Mouse (Mus musculus): ENCODE data around the gene Map3k20. TPM values are rescaled to one million over a fixed set of nuclear protein-coding genes. Genes with fewer than 3 reads are reported as not detected.

The Map3k20 gene
- polyA plus RNA-seq (2016; fragmentation: Nextera tagmentation; extraction: Ambion mirVana), result 6.9 and 7.6 TPM in 2 replicates

GRCm38 (mm10) chr2:72285256-72285887 is at the start of gene Map3k20:
TSS of gene Map3k20 (plus strand) at chr2:72285637.
- peaks cover 34% of the 10 kb centered on the region for H3K27me3 ChIP-seq (ENCODE audit: poor library complexity, severe bottlenecking)
- H3K4me3 ChIP-seq, result peak within 1 kb of the TSS; percentile 97
- peaks cover 19% of the 10 kb centered on the region for H3K4me1 ChIP-seq
- no peaks in the 10 kb centered on the region for H3K9me3 ChIP-seq
- WGBS, result 2% methylated on average over 44 of the region's 50 CpGs
- no peaks in the 10 kb centered on the region for H3K36me3 ChIP-seq (replicated peaks)
- peak; percentile 77 for DNase-seq (ENCODE audit: extremely low spot score, low spot score)
- peak within 1 kb of the TSS; percentile 93 for H3K27ac ChIP-seq

GRCm38 (mm10) chr2:72238421-72238820 is 47.0 kb upstream of the Map3k20 start:
- H3K9me3 ChIP-seq, result no peaks in the 10 kb centered on the region
- no peak overlapping the region for H3K4me3 ChIP-seq
- no peak overlapping the region for H3K27ac ChIP-seq
- WGBS, result 92% methylated on average over 2 of the region's 2 CpGs
- H3K4me1 ChIP-seq, result peaks cover 32% of the 10 kb centered on the region
- H3K36me3 ChIP-seq (replicated peaks), result no peaks in the 10 kb centered on the region
- DNase-seq (ENCODE audit: extremely low spot score, low spot score), result no peak
- H3K27me3 ChIP-seq (ENCODE audit: poor library complexity, severe bottlenecking), result peaks cover 23% of the 10 kb centered on the region

- Histone ChIP-seq H3K4me3 (no peak overlapping the region), H3K4me1 (peaks cover 35% of the 10 kb centered on the region), H3K9me3 (no peaks in the 10 kb centered on the region), H3K27me3 (ENCODE audit: poor library complexity, severe bottlenecking) (peaks cover 23% of the 10 kb centered on the region), H3K36me3 (replicated peaks) (no peaks in the 10 kb centered on the region), H3K27ac (no peak overlapping the region)
- 91% methylated on average over 11 of the region's 11 CpGs for WGBS
- DNase-seq (ENCODE audit: extremely low spot score, low spot score), result no peak
Measured at GRCm38 (mm10) chr2:72238925-72239324, 46.5 kb upstream of the Map3k20 start.

- no peak overlapping the region for H3K27ac ChIP-seq
- no peak overlapping the region for H3K4me3 ChIP-seq
- no peaks in the 10 kb centered on the region for H3K9me3 ChIP-seq
- peaks cover 23% of the 10 kb centered on the region for H3K27me3 ChIP-seq (ENCODE audit: poor library complexity, severe bottlenecking)
- no peak for DNase-seq (ENCODE audit: extremely low spot score, low spot score)
- 90% methylated on average over 8 of the region's 8 CpGs for WGBS
- H3K36me3 ChIP-seq (replicated peaks), result no peaks in the 10 kb centered on the region
- peaks cover 35% of the 10 kb centered on the region for H3K4me1 ChIP-seq
Measured at GRCm38 (mm10) chr2:72239456-72239855, 46.0 kb upstream of the Map3k20 start.

GRCm38 (mm10) chr2:72239993-72240392 is 45.4 kb upstream of the Map3k20 start:
- Histone ChIP-seq H3K27me3 (ENCODE audit: poor library complexity, severe bottlenecking) (peaks cover 23% of the 10 kb centered on the region), H3K9me3 (no peaks in the 10 kb centered on the region), H3K36me3 (replicated peaks) (no peaks in the 10 kb centered on the region), H3K4me3 (no peak overlapping the region), H3K4me1 (peaks cover 33% of the 10 kb centered on the region), H3K27ac (no peak overlapping the region)
- WGBS, result 71% methylated on average over 7 of the region's 7 CpGs
- DNase-seq (ENCODE audit: extremely low spot score, low spot score), result no peak

- Histone ChIP-seq H3K27ac (no peak overlapping the region), H3K9me3 (no peaks in the 10 kb centered on the region), H3K36me3 (replicated peaks) (no peaks in the 10 kb centered on the region), H3K4me3 (no peak overlapping the region), H3K4me1 (peaks cover 26% of the 10 kb centered on the region), H3K27me3 (ENCODE audit: poor library complexity, severe bottlenecking) (peaks cover 23% of the 10 kb centered on the region)
- no peak for DNase-seq (ENCODE audit: extremely low spot score, low spot score)
- WGBS, result 83% methylated on average over 7 of the region's 7 CpGs
Measured at GRCm38 (mm10) chr2:72240691-72241090, 44.7 kb upstream of the Map3k20 start.

- H3K4me3 ChIP-seq, result peak overlapping the region; percentile 34
- WGBS, result 56% methylated on average over 14 of the region's 14 CpGs
- H3K27ac ChIP-seq, result no peak overlapping the region
- H3K4me1 ChIP-seq, result peaks cover 25% of the 10 kb centered on the region
- peaks cover 23% of the 10 kb centered on the region for H3K27me3 ChIP-seq (ENCODE audit: poor library complexity, severe bottlenecking)
- H3K9me3 ChIP-seq, result no peaks in the 10 kb centered on the region
- H3K36me3 ChIP-seq (replicated peaks), result no peaks in the 10 kb centered on the region
- no peak for DNase-seq (ENCODE audit: extremely low spot score, low spot score)
Measured at GRCm38 (mm10) chr2:72241714-72242472, 43.5 kb upstream of the Map3k20 start.

GRCm38 (mm10) chr2:72242910-72243675 is 42.3 kb upstream of the Map3k20 start:
- DNase-seq (ENCODE audit: extremely low spot score, low spot score), result no peak
- Histone ChIP-seq H3K27me3 (ENCODE audit: poor library complexity, severe bottlenecking) (peaks cover 29% of the 10 kb centered on the region), H3K27ac (no peak overlapping the region), H3K36me3 (replicated peaks) (no peaks in the 10 kb centered on the region), H3K4me3 (no peak overlapping the region), H3K4me1 (peaks cover 25% of the 10 kb centered on the region), H3K9me3 (no peaks in the 10 kb centered on the region)
- WGBS, result 49% methylated on average over 12 of the region's 12 CpGs

- Histone ChIP-seq H3K9me3 (no peaks in the 10 kb centered on the region), H3K4me1 (peaks cover 29% of the 10 kb centered on the region), H3K36me3 (replicated peaks) (no peaks in the 10 kb centered on the region), H3K4me3 (no peak overlapping the region), H3K27ac (no peak overlapping the region), H3K27me3 (ENCODE audit: poor library complexity, severe bottlenecking) (peaks cover 21% of the 10 kb centered on the region)
- no peak for DNase-seq (ENCODE audit: extremely low spot score, low spot score)
- 91% methylated on average over 4 of the region's 4 CpGs for WGBS
Measured at GRCm38 (mm10) chr2:72245631-72246030, 39.8 kb upstream of the Map3k20 start.

GRCm38 (mm10) chr2:72246376-72246775 is 39.1 kb upstream of the Map3k20 start:
- DNase-seq (ENCODE audit: extremely low spot score, low spot score), result no peak
- Histone ChIP-seq H3K9me3 (no peaks in the 10 kb centered on the region), H3K4me3 (no peak overlapping the region), H3K27ac (no peak overlapping the region), H3K36me3 (replicated peaks) (no peaks in the 10 kb centered on the region), H3K4me1 (peaks cover 25% of the 10 kb centered on the region), H3K27me3 (ENCODE audit: poor library complexity, severe bottlenecking) (peaks cover 15% of the 10 kb centered on the region)
- whole genome bisulfite sequencing, result 91% methylated on average over 11 of the region's 11 CpGs

- 89% methylated on average over 6 of the region's 6 CpGs for WGBS
- Histone ChIP-seq H3K9me3 (no peaks in the 10 kb centered on the region), H3K36me3 (replicated peaks) (no peaks in the 10 kb centered on the region), H3K4me3 (no peak overlapping the region), H3K27me3 (ENCODE audit: poor library complexity, severe bottlenecking) (0 out of 2 replicates have a peak, but pooled peaks cover 5% of the 10 kb centered on the region), H3K27ac (no peak overlapping the region), H3K4me1 (peaks cover 18% of the 10 kb centered on the region)
- no peak for DNase-seq (ENCODE audit: extremely low spot score, low spot score)
Measured at GRCm38 (mm10) chr2:72247819-72248218, 37.6 kb upstream of the Map3k20 start.

- Histone ChIP-seq H3K4me3 (no peak overlapping the region), H3K9me3 (no peaks in the 10 kb centered on the region), H3K27me3 (ENCODE audit: poor library complexity, severe bottlenecking) (0 out of 2 replicates have a peak, but pooled peaks cover 2% of the 10 kb centered on the region), H3K27ac (no peak overlapping the region), H3K4me1 (peaks cover 37% of the 10 kb centered on the region), H3K36me3 (replicated peaks) (no peaks in the 10 kb centered on the region)
- no peak for DNase-seq (ENCODE audit: extremely low spot score, low spot score)
- 74% methylated on average over 18 of the region's 18 CpGs for WGBS
Measured at GRCm38 (mm10) chr2:72252510-72253505, 32.6 kb upstream of the Map3k20 start.
